Mouse (Mus musculus) kidney, embryonic 15.5 days (tissue): Measurements from ENCODE around the gene Foxp1. TPM values are rescaled to one million over a fixed set of nuclear protein-coding genes. Genes with fewer than 3 reads are reported as not detected.

Experiments used
- ATAC-seq: fragments of 200-750 bp; cut with Nextera tagmentation; replicated peaks from 2 replicates; pipeline ENCODE4 v1.8.0; 2017; ENCODE audit warnings: moderate TSS enrichment; ENCODE audit not compliant: low FRiP score
- H3K27ac ChIP-seq: fragments of 300-500 bp; sonication (generic); 2 replicates; pipeline ENCODE4 v1.5.1; 2015; ENCODE audit warnings: mild to moderate bottlenecking, inconsistent platforms
- H3K27me3 ChIP-seq: fragments of 300-500 bp; sonication (generic); 2 replicates; pipeline ENCODE4 v1.6.1; 2015; ENCODE audit warnings: inconsistent platforms
- H3K36me3 ChIP-seq: fragments of 300-500 bp; sonication (generic); 2 replicates; pipeline ENCODE4 v1.6.1; 2015; ENCODE audit warnings: inconsistent platforms
- H3K4me1 ChIP-seq: fragments of 300-500 bp; sonication (generic); 2 replicates; pipeline ENCODE4 v1.6.1; 2015; ENCODE audit warnings: inconsistent platforms
- H3K4me2 ChIP-seq: fragments of 300-500 bp; sonication (generic); 2 replicates; pipeline ENCODE4 v1.6.1; 2015; ENCODE audit warnings: moderate library complexity, mild to moderate bottlenecking, inconsistent platforms
- H3K4me3 ChIP-seq: fragments of 300-500 bp; sonication (generic); replicated peaks from 2 replicates; pipeline ENCODE4 v1.5.1; 2015; ENCODE audit warnings: mild to moderate bottlenecking, inconsistent platforms
- H3K9ac ChIP-seq: fragments of 300-500 bp; sonication (generic); 2 replicates; pipeline ENCODE4 v1.6.1; 2015; ENCODE audit warnings: mild to moderate bottlenecking, inconsistent platforms
- H3K9me3 ChIP-seq: fragments of 300-500 bp; sonication (generic); replicated peaks from 2 replicates; pipeline ENCODE4 v1.6.1; 2016; ENCODE audit warnings: inconsistent platforms
- WGBS: fragments of 180-500 bp; shearing (Covaris S2); methylation state at CpG from one replicate; pipeline ENCODE4 v1.1.7; 2015; ENCODE audit warnings: mixed read lengths; 5-methylcytosine and 5-hydroxymethylcytosine counted together
- polyA plus RNA-seq: library from polyadenylated mRNA; unstranded; fragments of >200 nt; fragmentation: Nextera tagmentation; extraction: Ambion mirVana; gene quantifications from 2 replicates; pipeline ENCODE4 v1.2.1, GENCODE M21; 2015

Gene Foxp1
- polyA plus RNA-seq, 1 experiment from 2014 or later = 50.2 TPM

DNA sequence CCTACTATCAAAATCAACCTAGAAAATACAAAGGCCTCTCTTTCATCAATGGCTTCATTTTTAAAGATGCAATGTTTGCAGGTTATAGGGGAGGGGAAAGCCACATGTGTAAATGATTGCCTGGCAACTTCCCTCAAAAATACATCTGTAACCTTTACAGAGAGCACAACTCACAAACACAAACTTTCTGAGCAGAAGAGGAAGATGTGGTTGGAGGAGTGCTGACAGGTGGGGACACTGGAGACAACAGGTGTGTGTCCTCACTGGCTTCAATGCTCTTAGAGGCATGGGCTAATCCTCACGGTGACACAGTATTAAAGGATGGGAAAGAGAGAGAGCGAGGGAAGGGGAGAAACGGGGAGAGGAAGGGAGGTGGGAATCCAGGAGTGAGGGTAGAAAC lies 120.2 kb downstream of the Foxp1 start:
- peaks cover 25% of the 10 kb centered on the region; the same call in 1 of the 2 replicates for H3K4me1 ChIP-seq
- H3K27ac ChIP-seq = no peak overlapping the region
- WGBS = 71% methylated on average over 3 of the region's 3 CpGs

DNA sequence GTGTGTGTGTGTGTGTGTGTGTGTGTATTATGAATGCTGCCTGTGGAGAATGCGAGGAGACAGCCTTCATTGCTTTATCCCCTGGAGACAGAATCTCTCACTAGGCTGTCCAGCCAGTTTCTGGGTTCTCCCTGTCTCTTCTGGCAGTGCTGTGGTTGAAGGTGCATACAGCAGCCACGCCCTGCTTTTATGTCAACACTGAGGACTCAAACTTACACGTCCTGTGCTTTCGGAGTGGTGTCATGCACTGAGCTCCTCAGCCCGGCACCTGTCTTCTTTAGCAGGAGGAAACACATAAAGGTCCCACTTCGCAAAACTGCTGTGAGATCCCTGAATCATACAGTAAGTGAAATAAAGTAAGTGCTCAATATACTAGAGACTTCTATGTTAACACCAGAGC lies 120.7 kb downstream of the Foxp1 start:
- WGBS = 79% methylated on average over 6 of the region's 6 CpGs
- no peak overlapping the region for H3K4me2 ChIP-seq

More for the DNA sequence above, 120.2 kb downstream of the Foxp1 start:
- no peaks in the 10 kb centered on the region; the same call in 1 of the 2 replicates for H3K36me3 ChIP-seq
- no peak overlapping the region for H3K4me2 ChIP-seq
- no peaks in the 10 kb centered on the region for H3K9me3 ChIP-seq
- no peak overlapping the region for H3K9ac ChIP-seq
- H3K4me3 ChIP-seq = no peak overlapping the region
- no peaks in the 10 kb centered on the region for H3K27me3 ChIP-seq
- no peak for ATAC-seq

DNA sequence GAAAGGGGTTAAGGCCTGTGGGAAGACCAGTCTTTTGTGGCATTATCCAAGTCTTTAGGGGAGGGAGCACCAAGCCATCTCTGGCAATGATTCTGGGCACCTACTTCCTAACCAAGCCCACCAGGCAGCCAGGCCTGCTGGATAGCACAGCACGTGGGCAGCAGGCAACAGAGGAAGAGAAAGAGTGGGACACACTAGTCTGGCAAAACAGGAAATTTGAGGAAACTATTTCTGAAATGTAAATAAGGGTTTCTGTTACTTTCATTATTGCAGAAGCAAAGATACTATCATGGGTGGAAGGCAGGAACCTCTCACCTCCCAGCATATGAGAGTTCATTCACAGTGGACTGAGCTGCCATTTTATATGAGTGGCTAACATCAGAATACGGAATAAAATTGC lies 121.3 kb downstream of the Foxp1 start:
- Histone ChIP-seq H3K27me3 (no peaks in the 10 kb centered on the region), H3K9ac (no peak overlapping the region), H3K27ac (no peak overlapping the region), H3K4me1 (peaks cover 22% of the 10 kb centered on the region; the same call in 1 of the 2 replicates), H3K36me3 (peaks cover 5% of the 10 kb centered on the region), H3K4me3 (no peak overlapping the region), H3K4me2 (no peak overlapping the region), H3K9me3 (no peaks in the 10 kb centered on the region)
- ATAC-seq = no peak
- WGBS = 60% methylated on average over 2 of the region's 2 CpGs

More for the DNA sequence above, 120.7 kb downstream of the Foxp1 start:
- ATAC-seq = no peak
- no peak overlapping the region for H3K9ac ChIP-seq
- peaks cover 25% of the 10 kb centered on the region; the same call in 1 of the 2 replicates for H3K4me1 ChIP-seq
- H3K36me3 ChIP-seq = peaks cover 1% of the 10 kb centered on the region
- no peaks in the 10 kb centered on the region for H3K27me3 ChIP-seq
- H3K27ac ChIP-seq = no peak overlapping the region
- H3K4me3 ChIP-seq = no peak overlapping the region
- H3K9me3 ChIP-seq = no peaks in the 10 kb centered on the region

DNA sequence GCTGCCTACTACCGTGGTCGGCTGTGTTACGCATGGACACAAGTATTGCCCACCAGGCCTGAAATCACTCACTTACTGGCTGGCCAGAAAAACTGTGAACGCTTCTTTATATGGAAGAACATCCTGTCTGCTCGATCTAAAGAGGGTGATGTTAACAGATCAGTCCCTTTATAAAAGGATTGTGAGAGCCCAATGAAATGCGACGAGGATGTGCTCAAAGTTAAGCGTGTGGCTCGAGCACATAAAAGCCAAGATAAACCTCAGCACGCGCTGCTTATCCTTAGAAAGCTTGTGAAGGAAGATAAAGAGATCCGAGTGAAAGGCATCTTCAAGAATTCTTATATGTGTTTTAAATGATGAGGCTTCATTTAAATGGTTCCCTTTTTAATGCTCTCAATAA lies 126.8 kb downstream of the Foxp1 start:
- H3K27me3 ChIP-seq = no peaks in the 10 kb centered on the region
- H3K9ac ChIP-seq = no peak overlapping the region
- H3K4me2 ChIP-seq = no peak overlapping the region
- peaks cover 5% of the 10 kb centered on the region for H3K36me3 ChIP-seq
- H3K4me3 ChIP-seq = no peak overlapping the region
- no peak for ATAC-seq
- H3K4me1 ChIP-seq = peaks cover 9% of the 10 kb centered on the region; the same call in 1 of the 2 replicates
- 84% methylated on average over 12 of the region's 12 CpGs for WGBS
- H3K9me3 ChIP-seq = no peaks in the 10 kb centered on the region
- no peak overlapping the region for H3K27ac ChIP-seq

DNA sequence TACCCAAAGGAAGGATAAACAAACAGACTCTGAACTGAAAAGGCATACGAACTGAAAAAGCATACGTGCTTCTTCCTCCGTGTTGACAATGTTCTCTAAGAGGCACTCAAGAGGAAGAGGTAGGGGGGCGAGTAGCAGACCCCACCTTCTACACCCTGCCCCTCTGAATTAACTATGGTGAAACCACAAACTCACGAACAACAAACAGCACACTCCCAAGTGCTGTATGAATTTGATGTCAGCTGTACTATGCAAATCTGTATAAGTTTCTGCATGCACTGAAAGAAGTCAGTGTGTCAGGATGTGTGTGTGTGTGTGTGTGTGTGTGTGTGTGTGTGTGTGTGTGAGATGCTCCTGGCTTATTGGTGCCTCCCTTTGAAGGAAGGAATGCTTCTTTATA lies 127.7 kb downstream of the Foxp1 start:
- no peak overlapping the region for H3K27ac ChIP-seq
- H3K36me3 ChIP-seq = peaks cover 5% of the 10 kb centered on the region
- H3K9me3 ChIP-seq = no peaks in the 10 kb centered on the region
- H3K27me3 ChIP-seq = no peaks in the 10 kb centered on the region
- no peak for ATAC-seq
- H3K4me3 ChIP-seq = no peak overlapping the region
- no peak overlapping the region for H3K9ac ChIP-seq
- H3K4me2 ChIP-seq = no peak overlapping the region
- 72% methylated on average over 5 of the region's 5 CpGs for WGBS
- peaks cover 6% of the 10 kb centered on the region for H3K4me1 ChIP-seq

DNA sequence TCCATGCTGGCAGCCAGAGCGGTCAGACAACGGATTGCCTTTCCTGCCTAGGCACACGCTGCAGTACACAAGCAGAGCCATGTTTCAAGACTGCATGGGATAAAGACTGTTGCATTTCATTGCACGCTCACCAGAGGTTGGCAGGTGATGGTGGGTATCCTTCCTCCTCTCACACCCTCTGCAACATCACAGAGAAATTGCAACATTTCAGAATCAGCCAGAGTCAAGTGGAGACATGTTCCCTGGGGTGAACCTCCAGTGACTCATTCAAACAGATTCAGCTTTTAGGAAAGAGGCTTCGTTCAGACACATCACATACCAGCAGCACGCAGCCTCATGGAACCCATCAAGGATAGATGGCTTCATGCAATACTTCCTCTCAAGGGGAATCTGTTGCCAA lies 130.0 kb downstream of the Foxp1 start:
- peaks cover 5% of the 10 kb centered on the region for H3K36me3 ChIP-seq
- 93% methylated on average over 6 of the region's 6 CpGs for WGBS
- peaks cover 18% of the 10 kb centered on the region for H3K4me1 ChIP-seq
- no peak overlapping the region for H3K4me2 ChIP-seq
- H3K9ac ChIP-seq = no peak overlapping the region
- H3K4me3 ChIP-seq = no peak overlapping the region
- H3K27ac ChIP-seq = no peak overlapping the region
- H3K27me3 ChIP-seq = no peaks in the 10 kb centered on the region
- H3K9me3 ChIP-seq = no peaks in the 10 kb centered on the region
- no peak for ATAC-seq

DNA sequence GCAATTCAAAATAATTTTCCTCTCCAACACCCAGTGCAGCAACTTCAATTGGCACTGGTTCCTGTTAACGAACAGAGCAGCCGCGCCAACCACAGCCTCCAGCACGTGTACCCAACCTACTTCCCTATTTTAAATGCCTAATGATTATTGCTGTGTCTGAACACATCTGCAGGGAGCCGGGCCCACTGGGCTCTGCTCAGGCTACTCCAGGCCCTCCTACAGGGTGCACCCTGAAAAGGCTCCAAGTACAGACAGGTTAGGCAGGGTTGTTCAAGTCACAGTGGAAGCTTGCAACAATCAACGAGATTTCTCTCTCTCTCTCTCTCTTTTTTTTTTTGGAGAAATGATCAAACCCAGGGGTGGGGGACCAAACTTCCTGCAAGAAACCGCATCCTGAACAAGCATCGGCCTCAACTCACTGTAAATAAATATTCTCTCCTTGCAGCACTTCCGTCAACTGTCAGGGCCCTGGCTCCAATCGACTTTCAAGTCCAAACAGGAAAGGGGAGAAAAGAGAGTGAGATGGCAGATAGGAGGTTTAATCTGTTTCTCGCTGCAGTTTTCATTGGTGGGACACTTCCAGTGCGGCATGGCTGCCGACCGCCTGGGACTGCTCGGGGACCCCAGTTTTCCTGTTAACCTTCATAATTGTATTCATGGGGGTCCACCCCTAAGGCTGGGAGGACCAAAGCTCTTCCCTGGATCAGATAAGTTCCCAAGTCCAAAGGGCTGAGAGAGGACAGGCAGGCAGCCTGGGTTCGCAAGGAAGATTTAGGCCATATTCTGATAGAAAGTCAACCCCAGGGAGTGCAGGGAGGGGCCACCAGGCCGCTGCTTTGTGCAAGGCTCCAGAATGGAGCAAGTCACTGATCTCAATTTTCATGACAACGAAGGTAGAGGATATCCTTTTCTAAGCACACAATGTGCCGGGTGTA lies 133.5 kb downstream of the Foxp1 start:
- no peak for ATAC-seq
- H3K9ac ChIP-seq = no peak overlapping the region
- no peak overlapping the region for H3K4me3 ChIP-seq
- H3K27ac ChIP-seq = peak overlapping the region; percentile 65
- peaks cover 6% of the 10 kb centered on the region; the same call in 1 of the 2 replicates for H3K36me3 ChIP-seq
- H3K27me3 ChIP-seq = no peaks in the 10 kb centered on the region
- 66% methylated on average over 19 of the region's 19 CpGs for WGBS
- H3K4me1 ChIP-seq = peaks cover 18% of the 10 kb centered on the region
- no peaks in the 10 kb centered on the region for H3K9me3 ChIP-seq
- no peak overlapping the region for H3K4me2 ChIP-seq

DNA sequence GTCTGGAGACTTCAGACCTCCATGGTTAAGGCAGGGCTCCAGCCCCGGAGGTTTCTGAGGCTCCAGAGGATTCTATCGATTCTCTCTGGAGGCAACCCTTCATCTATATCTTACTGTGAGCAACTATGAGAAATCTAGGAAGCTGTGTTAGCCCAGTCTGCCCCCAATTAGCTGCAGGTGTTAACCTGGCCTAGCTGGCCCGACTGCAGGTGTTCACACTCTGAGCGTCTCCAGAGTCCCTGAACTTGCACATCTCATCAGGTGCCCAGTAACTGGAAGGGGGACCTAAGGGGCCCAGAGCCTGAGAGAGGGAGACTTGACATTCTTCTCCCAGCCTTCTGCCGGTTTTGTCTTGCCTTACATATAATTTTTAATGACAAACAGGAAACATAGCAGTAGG lies 134.5 kb downstream of the Foxp1 start:
- Histone ChIP-seq H3K9ac (no peak overlapping the region), H3K4me1 (peaks cover 18% of the 10 kb centered on the region), H3K9me3 (no peaks in the 10 kb centered on the region), H3K4me2 (no peak overlapping the region), H3K27me3 (no peaks in the 10 kb centered on the region), H3K27ac (no peak overlapping the region), H3K4me3 (no peak overlapping the region), H3K36me3 (peaks cover 6% of the 10 kb centered on the region; the same call in 1 of the 2 replicates)
- ATAC-seq = no peak
- 86% methylated on average over 5 of the region's 5 CpGs for WGBS

DNA sequence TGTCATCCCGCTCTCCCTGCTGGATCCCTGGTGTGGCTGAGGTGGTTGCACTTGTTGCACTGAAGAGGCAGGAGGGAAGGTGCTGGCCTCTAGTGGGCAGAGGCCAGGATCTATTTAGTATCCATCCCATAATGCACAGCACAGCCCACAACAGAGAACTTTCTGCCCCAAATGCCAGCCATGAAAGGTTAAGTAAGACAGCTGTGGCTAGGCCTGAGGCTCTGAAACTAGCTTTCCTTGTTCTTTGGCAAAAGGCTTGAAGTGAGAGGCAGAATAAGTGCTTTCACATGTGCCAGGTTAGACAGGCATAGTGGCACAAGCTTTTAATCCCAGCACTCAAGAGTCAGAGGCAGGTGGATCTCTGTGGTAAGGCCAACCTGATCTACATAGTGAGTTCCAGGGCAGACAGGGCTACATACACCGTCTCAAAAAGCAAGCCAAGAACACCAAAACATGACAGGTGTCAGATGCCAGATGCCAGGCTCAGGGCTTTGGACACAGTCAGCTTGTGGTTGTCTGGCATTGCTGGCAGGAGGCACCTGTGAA lies 137.4 kb downstream of the Foxp1 start:
- Histone ChIP-seq H3K4me3 (no peak overlapping the region), H3K27me3 (peaks cover 12% of the 10 kb centered on the region), H3K9me3 (no peaks in the 10 kb centered on the region), H3K4me2 (no peak overlapping the region), H3K9ac (no peak overlapping the region), H3K27ac (no peak overlapping the region), H3K36me3 (peaks cover 6% of the 10 kb centered on the region; the same call in 1 of the 2 replicates), H3K4me1 (peaks cover 21% of the 10 kb centered on the region)
- 86% methylated on average over 2 of the region's 2 CpGs for WGBS
- ATAC-seq = no peak

DNA sequence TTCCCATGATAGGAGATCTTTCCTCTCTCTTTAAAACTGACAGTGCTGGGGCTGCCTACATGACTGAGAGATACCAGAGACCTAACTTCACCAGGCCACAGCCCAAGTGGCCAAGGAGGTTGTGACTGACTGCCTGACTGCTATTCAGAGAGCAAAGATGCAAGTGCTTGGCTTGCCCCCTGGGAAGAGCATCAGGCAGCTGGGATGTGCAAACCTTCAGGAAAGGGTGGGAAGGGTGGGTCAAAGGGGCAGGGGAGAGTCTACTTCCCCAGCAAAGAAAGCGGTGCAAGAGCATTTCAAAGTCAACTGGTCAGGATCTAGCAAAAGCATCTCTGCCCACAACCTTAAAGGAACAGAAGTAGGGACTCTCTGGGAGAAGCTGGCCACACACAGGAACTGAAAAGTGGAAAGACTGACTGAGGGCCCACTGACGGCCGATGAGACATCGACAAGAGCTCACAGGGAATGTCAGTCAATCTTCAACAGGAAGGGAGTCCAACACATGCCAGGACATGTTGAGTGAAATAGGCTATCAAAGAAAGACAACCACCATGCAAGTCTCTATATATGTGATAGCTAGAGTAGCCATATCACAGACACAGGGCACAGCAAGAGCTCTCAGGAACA lies 138.6 kb downstream of the Foxp1 start:
- Histone ChIP-seq H3K9ac (no peak overlapping the region), H3K4me1 (peaks cover 21% of the 10 kb centered on the region), H3K27me3 (peaks cover 12% of the 10 kb centered on the region), H3K9me3 (no peaks in the 10 kb centered on the region), H3K4me2 (no peak overlapping the region), H3K4me3 (no peak overlapping the region), H3K27ac (no peak overlapping the region), H3K36me3 (peaks cover 6% of the 10 kb centered on the region; the same call in 1 of the 2 replicates)
- no peak for ATAC-seq
- WGBS = 69% methylated on average over 4 of the region's 4 CpGs

DNA sequence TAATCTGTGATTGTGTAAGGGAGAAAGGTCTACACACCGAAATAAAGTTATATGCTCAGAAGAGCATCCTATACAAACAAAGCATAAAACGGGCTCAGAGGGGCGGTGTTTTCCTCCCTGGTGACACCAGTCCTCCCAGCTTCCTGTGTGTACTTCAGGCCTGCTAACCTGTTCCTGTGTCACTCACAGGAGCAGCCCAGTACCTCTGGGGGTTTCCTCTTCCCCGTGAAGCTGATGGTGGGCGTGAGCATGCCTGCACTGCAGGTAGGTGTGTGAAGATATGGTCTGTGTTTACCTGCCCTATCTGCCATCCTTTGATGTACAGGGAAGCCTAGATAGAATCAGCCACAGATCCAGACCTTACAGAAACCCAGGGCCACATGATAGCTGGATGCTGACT lies 142.4 kb downstream of the Foxp1 start:
- no peaks in the 10 kb centered on the region for H3K36me3 ChIP-seq
- no peak for ATAC-seq
- H3K4me3 ChIP-seq = no peak overlapping the region
- H3K9ac ChIP-seq = no peak overlapping the region
- peaks cover 16% of the 10 kb centered on the region for H3K27me3 ChIP-seq
- H3K27ac ChIP-seq = peak overlapping the region; percentile 57; the same call in 1 of the 2 replicates
- H3K4me1 ChIP-seq = peaks cover 51% of the 10 kb centered on the region
- no peak overlapping the region for H3K4me2 ChIP-seq
- 40% methylated on average over 5 of the region's 5 CpGs for WGBS
- no peaks in the 10 kb centered on the region for H3K9me3 ChIP-seq
